In the genomic region with DNA sequence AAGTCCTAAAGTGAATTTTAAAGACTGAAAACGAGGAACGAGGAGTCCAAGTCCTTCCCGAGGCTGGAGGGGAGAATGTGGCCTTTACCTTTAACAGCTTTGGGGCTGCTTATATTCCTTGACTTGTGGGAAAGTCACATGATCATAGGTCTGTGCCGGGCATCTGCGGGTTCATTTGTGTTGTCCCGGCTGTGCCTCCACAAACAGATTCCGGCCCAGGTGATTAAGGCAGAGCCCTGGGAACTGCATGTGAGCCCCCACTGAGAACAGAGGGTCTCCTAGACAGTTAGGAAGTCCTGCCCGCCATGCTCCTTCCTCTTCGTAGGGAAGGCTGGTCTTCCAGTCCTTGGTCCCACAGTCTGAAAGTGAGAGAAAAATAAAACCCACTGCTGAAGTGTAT, we compare ENCODE assay signal across 10 mouse cellular contexts.
DNase-seq lines count a peak whose midpoint lies in the region; ATAC-seq lines count a peak whose summit lies in the region.
"Had no signal": no experiment of that assay in that cellular context is flagged by ENCODE, and none has a peak within 500 bp of the region (broad histone marks: within the 10 kb centered on the region; RNA-seq: fewer than 3 reads in every experiment).

No protein-coding gene starts in this region.

- ATAC-seq in hindbrain, embryonic 11.5 days (ENCODE audit: low FRiP score): no peak
- no peak for ATAC-seq in activated CD4-positive, CD25-positive, alpha-beta regulatory T cell, adult 4 months
- ATAC-seq in erythroid progenitor cell, adult 5-6 weeks (replicated peaks; ENCODE audit: low FRiP score, poor library complexity, severe bottlenecking): no peak

- no peak overlapping the region for H3K4me2 ChIP-seq in hindbrain, embryonic 11.5 days (replicated peaks; ENCODE audit: low read depth, low read length)

- H3K4me1 ChIP-seq in hindbrain, embryonic 11.5 days (replicated peaks; ENCODE audit: control insufficient read depth, insufficient read depth, low read length): peaks cover 10% of the 10 kb centered on the region
- peaks cover 48% of the 10 kb centered on the region for H3K4me1 ChIP-seq in midbrain, embryonic 10.5 days

- WGBS in hindbrain, embryonic 11.5 days: 20% methylated on average over 9 of the region's 9 CpGs
- WGBS in midbrain, embryonic 10.5 days: 40% methylated on average over 9 of the region's 9 CpGs

- H3K36me3 ChIP-seq in hindbrain, embryonic 11.5 days (ENCODE audit: control insufficient read depth, insufficient read depth, low read length): no peaks in the 10 kb centered on the region
- no peaks in the 10 kb centered on the region for H3K36me3 ChIP-seq in midbrain, embryonic 10.5 days
- H3K36me3 ChIP-seq: kidney, embryonic 15.5 days had no signal

- no peaks in the 10 kb centered on the region for H3K9me3 ChIP-seq in hindbrain, embryonic 11.5 days (ENCODE audit: control insufficient read depth, low read length)
- H3K9me3 ChIP-seq in midbrain, embryonic 10.5 days (replicated peaks): no peaks in the 10 kb centered on the region
- H3K9me3 ChIP-seq: kidney, embryonic 15.5 days had no signal

- no peak overlapping the region for H3K27ac ChIP-seq in hindbrain, embryonic 11.5 days (ENCODE audit: low read depth, low read length)
- H3K27ac ChIP-seq in midbrain, embryonic 10.5 days (replicated peaks): peak overlapping the region; percentile 86
- H3K27ac ChIP-seq: kidney, embryonic 15.5 days; liver, embryonic 14.5 days had no signal

- H3K4me3 ChIP-seq in hindbrain, embryonic 11.5 days (ENCODE audit: low read depth, low read length): no peak overlapping the region
- H3K4me3 ChIP-seq in midbrain, embryonic 10.5 days: no peak overlapping the region
- H3K4me3 ChIP-seq: kidney, embryonic 15.5 days; myocyte had no signal

- H3K27me3 ChIP-seq in hindbrain, embryonic 11.5 days (ENCODE audit: control insufficient read depth, insufficient read depth, low read length): peaks cover 2% of the 10 kb centered on the region; the same call in 1 of the 2 replicates
- peaks cover 44% of the 10 kb centered on the region for H3K27me3 ChIP-seq in midbrain, embryonic 10.5 days (ENCODE audit: low read depth, poor library complexity, severe bottlenecking)

- H3K9ac ChIP-seq in hindbrain, embryonic 11.5 days (ENCODE audit: low read depth, low read length): no peak overlapping the region
- H3K9ac ChIP-seq: kidney, embryonic 15.5 days; liver, embryonic 14.5 days had no signal

- DNase-seq in retina, postnatal 1 day: peak; percentile 25
- no peak for DNase-seq in retina, embryonic 14.5 days (ENCODE audit: low spot score)
- peak; percentile 37 for DNase-seq in hindbrain, embryonic 11.5 days (ENCODE audit: low spot score)
- peak; percentile 23 for DNase-seq in midbrain, embryonic 10.5 days (ENCODE audit: low spot score)
- DNase-seq in ovary, postnatal 14 days (ENCODE audit: low spot score): no peak

Comparison
In these comparisons a context has a peak if more than half of its experiments do, and no peak if none do; other contexts are left out.
1. DNase-seq: peak in retina, postnatal 1 day (single experiment), hindbrain, embryonic 11.5 days (single experiment) and midbrain, embryonic 10.5 days (single experiment); none in retina, embryonic 14.5 days (single experiment) and ovary, postnatal 14 days (single experiment).